Mouse (Mus musculus) kidney, postnatal 0 days (tissue): ENCODE measurements around the gene Epas1. TPM values are rescaled to one million over a fixed set of nuclear protein-coding genes. Genes with fewer than 3 reads are reported as not detected.

ENCODE experiments used
- ATAC-seq: fragments of 200-750 bp; cut with Nextera tagmentation; replicated peaks from 2 replicates; pipeline ENCODE4 v1.8.0; 2017; ENCODE audit warnings: low read depth, moderate number of reproducible peaks, moderate TSS enrichment, moderate library complexity; ENCODE audit not compliant: low FRiP score
- DNase-seq: peaks from one replicate; pipeline ENCODE4 v3.0.0-alpha.2; 2016; ENCODE audit warnings: low spot score
- H3K27ac ChIP-seq: fragments of 300-500 bp; sonication (generic); 2 replicates; pipeline ENCODE4 v1.5.1; 2014; ENCODE audit warnings: mild to moderate bottlenecking
- H3K27me3 ChIP-seq: fragments of 300-500 bp; sonication (generic); 2 replicates; pipeline ENCODE4 v1.6.1; 2014; ENCODE audit warnings: low read length, mixed read lengths; ENCODE audit not compliant: insufficient read depth
- H3K36me3 ChIP-seq: fragments of 300-500 bp; sonication (generic); 2 replicates; pipeline ENCODE4 v1.6.1; 2014; ENCODE audit warnings: low read length, mixed read lengths; ENCODE audit not compliant: insufficient read depth
- H3K4me1 ChIP-seq: fragments of 300-500 bp; sonication (generic); replicated peaks from 2 replicates; pipeline ENCODE4 v1.6.1; 2014; ENCODE audit warnings: antibody characterized with exemption, low read length, mixed read lengths; ENCODE audit not compliant: insufficient read depth
- H3K4me2 ChIP-seq: fragments of 300-500 bp; sonication (generic); 2 replicates; pipeline ENCODE4 v1.6.1; 2014; ENCODE audit warnings: mild to moderate bottlenecking, low read length, moderate library complexity, mixed read lengths
- H3K4me3 ChIP-seq: fragments of 300-500 bp; sonication (generic); replicated peaks from 2 replicates; pipeline ENCODE4 v1.5.1; 2014; ENCODE audit warnings: low read depth, low read length
- H3K9ac ChIP-seq: fragments of 300-500 bp; sonication (generic); 2 replicates; pipeline ENCODE4 v1.6.1; 2014; ENCODE audit warnings: low read depth, low read length
- H3K9me3 ChIP-seq: fragments of 300-500 bp; sonication (generic); replicated peaks from 2 replicates; pipeline ENCODE4 v1.6.1; 2016; ENCODE audit warnings: low read length, inconsistent platforms, mixed read lengths
- CTCF ChIP-seq: IDR thresholded peaks from 2 replicates; pipeline ENCODE4 v1.5.1; 2016; ENCODE audit warnings: antibody characterized with exemption, low read depth, mild to moderate bottlenecking, moderate library complexity
- WGBS: fragments of 180-500 bp; shearing (Covaris S2); extraction: QIAGEN DNeasy Blood & Tissue Kit; methylation state at CpG from one replicate; pipeline ENCODE4 v1.1.7; 2014; 5-methylcytosine and 5-hydroxymethylcytosine counted together
- polyA plus RNA-seq: library from polyadenylated mRNA; unstranded; fragments of >200 nt; fragmentation: Nextera tagmentation; extraction: Ambion mirVana; gene quantifications from 2 replicates; pipeline ENCODE4 v1.2.1, GENCODE M21; 2015

Epas1 gene
- polyA plus RNA-seq, 1 experiment from 2014 or later, result 14.3 TPM

- no peak overlapping the region for H3K4me2 ChIP-seq
- 62% methylated on average over 11 of the region's 11 CpGs for WGBS
- no peak overlapping the region for H3K9ac ChIP-seq
- H3K4me1 ChIP-seq, result 0 out of 2 replicates have a peak, but pooled peaks cover 7% of the 10 kb centered on the region
- no peak overlapping the region for H3K4me3 ChIP-seq
- no peak for ATAC-seq
- H3K27ac ChIP-seq, result peak overlapping the region; percentile 74
- TF ChIP-seq CTCF, result peak; percentile 22; the same call in 1 of the 2 replicates
- no peaks in the 10 kb centered on the region for H3K27me3 ChIP-seq
- H3K36me3 ChIP-seq, result 0 out of 2 replicates have a peak, but pooled peaks cover 9% of the 10 kb centered on the region
- H3K9me3 ChIP-seq, result no peaks in the 10 kb centered on the region
- peak; percentile 64 for DNase-seq
Observed at GRCm38 (mm10) chr17:86801213-86801815, 47.8 kb downstream of the Epas1 start.

GRCm38 (mm10) chr17:86801876-86802275 is 48.4 kb downstream of the Epas1 start:
- Histone ChIP-seq H3K4me3 (no peak overlapping the region), H3K36me3 (0 out of 2 replicates have a peak, but pooled peaks cover 9% of the 10 kb centered on the region), H3K9me3 (no peaks in the 10 kb centered on the region), H3K27ac (peak overlapping the region; percentile 74), H3K4me1 (0 out of 2 replicates have a peak, but pooled peaks cover 7% of the 10 kb centered on the region), H3K27me3 (no peaks in the 10 kb centered on the region), H3K4me2 (no peak overlapping the region), H3K9ac (no peak overlapping the region)
- no peak for DNase-seq
- ATAC-seq, result no peak
- no peak for TF ChIP-seq CTCF
- WGBS, result 55% methylated on average over 9 of the region's 9 CpGs

GRCm38 (mm10) chr17:86802351-86802985 is 49.0 kb downstream of the Epas1 start:
- Histone ChIP-seq H3K36me3 (0 out of 2 replicates have a peak, but pooled peaks cover 9% of the 10 kb centered on the region), H3K27me3 (no peaks in the 10 kb centered on the region), H3K4me3 (no peak overlapping the region), H3K4me1 (0 out of 2 replicates have a peak, but pooled peaks cover 7% of the 10 kb centered on the region), H3K9me3 (no peaks in the 10 kb centered on the region), H3K4me2 (no peak overlapping the region), H3K27ac (peak overlapping the region; percentile 62), H3K9ac (no peak overlapping the region)
- peak; percentile 56; the same call in 1 of the 2 replicates for TF ChIP-seq CTCF
- no peak for ATAC-seq
- peak; percentile 64 for DNase-seq
- WGBS, result 54% methylated on average over 9 of the region's 9 CpGs

GRCm38 (mm10) chr17:86803147-86803546 is 49.6 kb downstream of the Epas1 start:
- Histone ChIP-seq H3K4me1 (0 out of 2 replicates have a peak, but pooled peaks cover 7% of the 10 kb centered on the region), H3K27ac (no peak overlapping the region; the same call in 1 of the 2 replicates), H3K4me3 (no peak overlapping the region), H3K27me3 (no peaks in the 10 kb centered on the region), H3K9me3 (no peaks in the 10 kb centered on the region), H3K36me3 (0 out of 2 replicates have a peak, but pooled peaks cover 9% of the 10 kb centered on the region), H3K4me2 (no peak overlapping the region), H3K9ac (no peak overlapping the region)
- no peak for DNase-seq
- TF ChIP-seq CTCF, result no peak
- 73% methylated on average over 10 of the region's 10 CpGs for WGBS
- ATAC-seq, result no peak

- 0 out of 2 replicates have a peak, but pooled peaks cover 7% of the 10 kb centered on the region for H3K4me1 ChIP-seq
- no peak overlapping the region for H3K27ac ChIP-seq
- H3K9me3 ChIP-seq, result no peaks in the 10 kb centered on the region
- H3K27me3 ChIP-seq, result no peaks in the 10 kb centered on the region
- TF ChIP-seq CTCF, result peak; percentile 45
- WGBS, result 83% methylated on average over 5 of the region's 5 CpGs
- ATAC-seq (no peak), DNase-seq (no peak)
- H3K4me3 ChIP-seq, result no peak overlapping the region
- H3K36me3 ChIP-seq, result 0 out of 2 replicates have a peak, but pooled peaks cover 10% of the 10 kb centered on the region
- H3K9ac ChIP-seq, result no peak overlapping the region
- H3K4me2 ChIP-seq, result no peak overlapping the region
Observed at GRCm38 (mm10) chr17:86803653-86804052, 50.2 kb downstream of the Epas1 start.

GRCm38 (mm10) chr17:86812029-86812428 is 58.5 kb downstream of the Epas1 start:
- WGBS, result 2% methylated on average over 4 of the region's 4 CpGs

More at GRCm38 (mm10) chr17:86812029-86812428, 58.5 kb downstream of the Epas1 start:
- peak; percentile 79 for TF ChIP-seq CTCF
- peak; percentile 94 for DNase-seq
- Histone ChIP-seq H3K4me3 (no peak overlapping the region), H3K27me3 (no peaks in the 10 kb centered on the region), H3K4me2 (no peak overlapping the region), H3K9me3 (no peaks in the 10 kb centered on the region), H3K27ac (no peak overlapping the region), H3K4me1 (no peaks in the 10 kb centered on the region), H3K9ac (no peak overlapping the region), H3K36me3 (0 out of 2 replicates have a peak, but pooled peaks cover 12% of the 10 kb centered on the region)
- ATAC-seq, result no peak
